Mouse (Mus musculus) small intestine, adult 2 months (tissue): ENCODE results near the gene Lemd1. TPM values are rescaled to one million over a fixed set of nuclear protein-coding genes. Genes with fewer than 3 reads are reported as not detected.

ENCODE experiments used
- H3K27ac ChIP-seq: fragments of 200-500 bp; 2 replicates; pipeline ENCODE4 v1.5.1; 2012; ENCODE audit warnings: low read depth, low read length, control low read depth, inconsistent platforms; ENCODE audit not compliant: insufficient read depth
- H3K27me3 ChIP-seq: fragments of 200-500 bp; 2 replicates; pipeline ENCODE4 v1.6.1; 2012; ENCODE audit warnings: mild to moderate bottlenecking, moderate library complexity, low read length, inconsistent platforms; ENCODE audit not compliant: control insufficient read depth, insufficient read depth
- H3K36me3 ChIP-seq: fragments of 200-500 bp; 2 replicates; pipeline ENCODE4 v1.6.1; 2012; ENCODE audit warnings: mild to moderate bottlenecking, low read length, control low read depth, inconsistent platforms; ENCODE audit not compliant: control insufficient read depth, insufficient read depth
- H3K4me1 ChIP-seq: fragments of 200-500 bp; 2 replicates; pipeline ENCODE4 v1.6.1; 2012; ENCODE audit warnings: low read length, inconsistent platforms, mixed read lengths; ENCODE audit not compliant: control insufficient read depth, insufficient read depth, insufficient read length
- H3K4me3 ChIP-seq: fragments of 200-500 bp; 2 replicates; pipeline ENCODE4 v1.5.1; 2012; ENCODE audit warnings: low read depth, mild to moderate bottlenecking, control low read depth, inconsistent platforms, low read length, moderate library complexity
- CTCF ChIP-seq: fragments of 200-500 bp; IDR thresholded peaks from 2 replicates; pipeline ENCODE4 v1.5.1; 2012; ENCODE audit warnings: low read depth, mild to moderate bottlenecking, control low read depth, inconsistent platforms, low read length, moderate library complexity, mixed read lengths; ENCODE audit not compliant: insufficient replicate concordance, insufficient read length; ENCODE audit errors: extremely low read depth
- POLR2A ChIP-seq: fragments of 200-500 bp; IDR thresholded peaks from 2 replicates; pipeline ENCODE4 v1.6.1; 2012; ENCODE audit warnings: low read depth, mild to moderate bottlenecking, control low read depth, inconsistent platforms, low read length, moderate library complexity
- WGBS: fragments of 180-500 bp; shearing (Covaris S2); methylation state at CpG from one replicate; pipeline ENCODE4 v1.1.7; 2018; 5-methylcytosine and 5-hydroxymethylcytosine counted together
- polyA plus RNA-seq: library from polyadenylated mRNA; depleted of rRNA; stranded (reverse); fragments of >200 nt; gene quantifications from 2 replicates; pipeline ENCODE4 v1.2.3, GENCODE M21; 2012

The Lemd1 gene
- polyA plus RNA-seq, 1 experiment, result 0.09 TPM

- TF ChIP-seq POLR2A (no peak), CTCF (no peak)
- Histone ChIP-seq H3K4me3 (no peak overlapping the region), H3K27me3 (peaks cover 35% of the 10 kb centered on the region), H3K4me1 (no peaks in the 10 kb centered on the region), H3K27ac (no peak overlapping the region), H3K36me3 (no peaks in the 10 kb centered on the region)
- WGBS, result 47% methylated on average over 7 of the region's 7 CpGs
Observed at GRCm38 (mm10) chr1:132196337-132196736, 5.1 kb downstream of the Lemd1 start.

- no peak overlapping the region for H3K4me3 ChIP-seq
- peaks cover 22% of the 10 kb centered on the region for H3K27me3 ChIP-seq
- TF ChIP-seq CTCF, result no peak
- no peak for TF ChIP-seq POLR2A
- H3K36me3 ChIP-seq, result no peaks in the 10 kb centered on the region
- H3K4me1 ChIP-seq, result no peaks in the 10 kb centered on the region
- WGBS, result 29% methylated on average over 9 of the region's 9 CpGs
- H3K27ac ChIP-seq, result no peak overlapping the region
Observed at GRCm38 (mm10) chr1:132197666-132198065, 6.4 kb downstream of the Lemd1 start.

DNA sequence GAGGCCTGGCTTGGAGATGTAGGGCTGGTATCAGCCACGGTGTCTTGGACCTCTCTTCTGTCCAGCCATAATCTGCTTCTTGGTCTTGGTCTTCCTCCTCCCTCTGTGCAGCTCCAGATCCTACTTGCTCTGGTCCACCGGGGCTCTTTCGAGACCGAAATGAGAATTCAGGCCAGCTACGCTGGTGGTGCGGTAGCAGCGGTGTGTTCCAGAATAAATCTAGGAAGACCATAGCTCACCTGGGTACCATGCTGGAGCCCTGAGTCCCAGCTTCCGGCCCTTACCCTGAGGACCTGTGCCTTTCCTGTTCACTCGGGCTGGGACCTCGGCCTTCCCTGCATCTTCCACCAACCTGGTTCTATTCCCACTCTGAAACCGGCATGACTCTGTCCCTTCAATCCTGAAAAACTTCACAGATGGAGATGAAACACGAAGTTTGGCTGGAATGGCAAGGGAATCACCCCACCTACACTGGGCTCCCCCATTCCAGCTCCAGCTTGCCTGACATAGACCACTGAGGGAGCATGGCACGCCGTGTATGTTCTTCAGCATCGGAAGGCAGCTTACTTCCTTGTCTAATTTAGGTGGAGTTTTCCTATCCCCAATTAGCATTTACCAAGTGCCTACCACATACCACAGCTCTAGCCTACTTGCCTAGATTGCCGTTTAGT lies 7.3 kb downstream of the Lemd1 start:
- TF ChIP-seq CTCF (no peak), POLR2A (no peak)
- WGBS, result 84% methylated on average over 16 of the region's 16 CpGs

DNA sequence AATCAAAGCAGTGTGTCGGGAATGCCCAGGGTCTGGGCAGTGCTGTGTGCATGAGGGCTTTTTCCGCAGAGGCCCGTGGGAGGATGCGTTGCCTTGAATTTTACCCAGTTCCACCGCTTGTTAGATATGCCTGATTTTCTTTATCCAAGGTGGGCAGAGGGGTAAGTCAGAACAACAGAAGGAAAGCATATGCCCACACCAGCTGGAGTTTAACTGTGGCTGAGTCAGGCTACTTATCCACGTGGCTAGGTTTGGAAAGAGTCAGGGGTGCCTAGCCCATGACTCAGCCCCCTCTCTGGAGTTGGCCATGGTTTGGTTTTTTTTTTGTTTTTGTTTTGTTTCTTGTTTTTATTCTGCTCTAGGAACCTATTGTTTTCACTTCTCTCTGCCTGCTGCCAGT lies 8.0 kb downstream of the Lemd1 start:
- no peak overlapping the region for H3K27ac ChIP-seq
- no peak for TF ChIP-seq CTCF
- no peak for TF ChIP-seq POLR2A
- H3K27me3 ChIP-seq, result peaks cover 9% of the 10 kb centered on the region
- 77% methylated on average over 6 of the region's 6 CpGs for WGBS
- H3K4me3 ChIP-seq, result no peak overlapping the region
- H3K4me1 ChIP-seq, result no peaks in the 10 kb centered on the region
- H3K36me3 ChIP-seq, result no peaks in the 10 kb centered on the region

More for the DNA sequence above, 7.3 kb downstream of the Lemd1 start:
- H3K36me3 ChIP-seq, result no peaks in the 10 kb centered on the region
- no peaks in the 10 kb centered on the region for H3K4me1 ChIP-seq
- H3K4me3 ChIP-seq, result no peak overlapping the region
- H3K27ac ChIP-seq, result no peak overlapping the region
- peaks cover 15% of the 10 kb centered on the region for H3K27me3 ChIP-seq

DNA sequence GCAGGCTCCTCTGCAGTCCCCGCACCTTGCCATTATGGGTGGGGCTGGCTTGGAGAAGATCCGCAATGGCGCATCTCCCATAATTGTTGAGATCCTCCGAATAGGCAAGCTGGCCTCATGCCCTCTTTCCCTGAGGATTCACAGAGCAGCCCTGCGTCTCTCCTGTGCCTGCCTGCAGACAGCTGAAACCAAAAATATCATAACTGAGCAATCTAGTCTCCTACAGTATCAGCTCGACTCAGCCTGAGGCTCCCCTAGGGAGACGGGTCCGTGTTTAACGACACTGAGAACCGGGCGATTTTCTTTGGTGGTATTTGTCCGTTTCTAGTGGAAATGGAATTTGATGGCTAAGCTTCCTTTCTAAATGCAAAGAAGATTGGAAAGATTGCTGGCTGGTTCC lies 8.7 kb downstream of the Lemd1 start:
- no peak overlapping the region for H3K4me3 ChIP-seq
- no peak overlapping the region for H3K27ac ChIP-seq
- WGBS, result 24% methylated on average over 12 of the region's 12 CpGs
- H3K27me3 ChIP-seq, result peaks cover 4% of the 10 kb centered on the region
- H3K36me3 ChIP-seq, result no peaks in the 10 kb centered on the region
- H3K4me1 ChIP-seq, result no peaks in the 10 kb centered on the region
- TF ChIP-seq POLR2A (no peak), CTCF (no peak)

GRCm38 (mm10) chr1:132200562-132201510 lies 9.6 kb downstream of the Lemd1 start:
- Histone ChIP-seq H3K4me1 (no peaks in the 10 kb centered on the region), H3K27ac (no peak overlapping the region), H3K4me3 (no peak overlapping the region), H3K36me3 (no peaks in the 10 kb centered on the region), H3K27me3 (peaks cover 4% of the 10 kb centered on the region)
- TF ChIP-seq POLR2A (no peak), CTCF (no peak)
- WGBS, result 23% methylated on average over 11 of the region's 11 CpGs

DNA sequence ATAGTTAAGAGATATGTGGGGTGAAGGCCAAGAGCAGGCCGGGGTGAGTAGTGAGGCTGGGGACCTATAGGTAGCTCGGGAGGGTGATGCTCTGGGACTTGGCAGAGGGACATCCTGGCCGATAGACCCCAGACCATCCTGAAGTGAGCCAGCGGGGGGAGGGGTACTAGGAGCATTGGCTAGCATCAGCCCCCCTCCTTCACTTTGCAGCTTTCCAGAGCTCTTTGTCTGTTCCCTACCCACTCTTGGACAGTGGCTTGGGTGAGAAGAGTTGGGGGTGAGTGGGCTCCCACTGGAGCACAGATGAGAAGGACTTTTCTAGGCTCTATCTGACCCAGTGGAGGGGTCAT lies 10.3 kb downstream of the Lemd1 start:
- Histone ChIP-seq H3K4me1 (no peaks in the 10 kb centered on the region), H3K4me3 (no peak overlapping the region), H3K36me3 (no peaks in the 10 kb centered on the region), H3K27ac (no peak overlapping the region), H3K27me3 (peaks cover 4% of the 10 kb centered on the region)
- TF ChIP-seq POLR2A, result no peak
- no peak for TF ChIP-seq CTCF
- 50% methylated on average over 4 of the region's 4 CpGs for WGBS
